Mouse (Mus musculus): Measurements from ENCODE around the gene Ogg1.

The Ogg1 gene

GRCm38 (mm10) chr6:113326533-113327315 is at the start of gene Ogg1:
Gene Ogg1 (plus strand): TSS chr6:113326972.
- in situ Hi-C loops (cut with MboI): loop anchor here (5.0 kb wide), 1 partner anchor 51 kb away; the partner anchor contains the start of genes Arpc4 and Tada3

DNA sequence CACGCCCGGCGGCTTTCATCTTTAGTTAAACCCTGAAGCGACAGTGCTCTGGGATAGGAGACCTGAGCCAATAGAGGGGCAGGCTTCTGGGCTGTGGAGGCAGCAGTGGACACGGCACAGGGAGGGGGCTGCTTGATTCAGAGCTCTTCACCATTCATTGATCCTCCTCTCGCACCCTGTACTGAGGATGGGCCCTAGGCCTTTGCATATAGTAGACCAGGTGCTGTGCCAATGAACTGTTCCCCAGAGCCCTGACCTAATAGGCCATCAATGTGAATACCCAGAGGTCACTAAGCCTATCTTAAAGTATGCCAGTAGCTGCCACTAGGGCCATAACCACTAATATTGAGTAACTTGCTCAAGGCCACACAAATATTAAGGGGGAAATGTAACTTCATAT is 45.1 kb upstream of the Ogg1 start:
- in situ Hi-C loops (cut with MboI): no loop called here

- in situ Hi-C loops (cut with MboI): no loop called here
These were observed 44.5 kb upstream of the Ogg1 start, which contains the start of gene Cpne9 for GRCm38 (mm10) chr6:113282101-113282802. Gene Cpne9 (plus strand): TSS chr6:113282307.

DNA sequence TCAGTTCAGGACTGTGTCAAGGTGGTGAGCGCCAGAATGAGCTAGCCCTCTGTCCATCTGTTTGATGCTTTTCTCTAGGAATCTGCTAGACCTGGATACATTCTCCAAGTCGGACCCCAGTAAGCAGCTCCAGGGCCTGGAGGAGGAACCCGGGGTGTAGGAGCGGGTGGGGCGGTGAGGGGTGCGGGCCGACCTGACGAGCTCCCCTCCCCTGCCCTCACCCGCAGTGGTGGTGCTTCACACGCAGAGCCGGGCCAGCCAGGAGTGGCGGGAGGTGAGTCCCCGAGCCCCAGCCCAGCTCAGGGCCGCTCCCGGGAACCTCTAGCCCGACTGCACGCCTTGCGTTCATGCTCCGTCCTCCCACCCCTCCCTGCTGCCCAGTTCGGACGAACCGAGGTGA is 43.8 kb upstream of the Ogg1 start:
- in situ Hi-C loops (cut with MboI): no loop called here

GRCm38 (mm10) chr6:113283500-113283899 is 43.3 kb upstream of the Ogg1 start:
- in situ Hi-C loops (cut with MboI): no loop called here

DNA sequence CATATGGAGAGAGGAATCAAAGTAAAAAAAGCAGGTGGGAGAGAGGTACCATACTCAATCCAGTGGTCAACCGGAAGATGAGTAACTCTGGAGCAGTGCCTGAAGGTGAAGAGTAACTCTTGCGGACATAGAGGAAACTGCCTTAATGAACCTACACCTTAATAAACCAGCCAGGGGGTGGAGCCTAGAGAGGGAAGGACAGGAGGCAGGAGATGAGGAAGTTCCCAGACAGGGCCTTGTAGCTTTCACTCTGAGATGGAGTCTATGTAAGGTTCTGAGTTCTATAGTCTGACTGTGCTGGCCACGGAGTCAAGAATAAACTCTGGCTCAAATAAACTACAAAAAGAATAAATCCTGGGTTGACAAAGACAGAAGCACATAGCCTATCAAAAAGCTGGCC is 41.8 kb upstream of the Ogg1 start:
- in situ Hi-C loops (cut with MboI): no loop called here

DNA sequence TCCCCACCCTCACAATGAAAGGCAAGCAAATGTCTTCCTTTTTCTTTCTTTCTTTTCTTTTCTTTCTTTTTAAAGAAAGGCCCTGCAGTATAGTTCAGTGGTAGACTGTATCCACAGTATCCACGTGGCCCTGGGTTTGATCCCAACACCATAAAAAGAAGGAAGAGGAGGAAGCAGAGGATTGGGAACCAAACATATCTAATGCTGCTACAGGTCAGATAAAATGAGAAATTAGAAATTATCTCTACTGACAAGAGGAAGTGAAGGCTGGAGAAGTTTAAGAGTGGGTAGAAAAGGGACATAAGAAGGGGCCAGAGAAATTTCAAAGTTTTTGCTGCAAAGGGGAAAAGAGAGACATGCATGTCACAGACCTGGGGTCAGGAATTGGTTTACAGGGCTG is 40.5 kb upstream of the Ogg1 start:
- in situ Hi-C loops (cut with MboI): no loop called here

GRCm38 (mm10) chr6:113287236-113287635 is 39.5 kb upstream of the Ogg1 start:
- in situ Hi-C loops (cut with MboI): no loop called here

- in situ Hi-C loops (cut with MboI): no loop called here
These were observed 37.4 kb upstream of the Ogg1 start for GRCm38 (mm10) chr6:113289346-113289745.

- in situ Hi-C loops (cut with MboI): no loop called here
These were observed 36.4 kb upstream of the Ogg1 start for GRCm38 (mm10) chr6:113290346-113290745.

- in situ Hi-C loops (cut with MboI): no loop called here
These were observed 33.8 kb upstream of the Ogg1 start for GRCm38 (mm10) chr6:113292938-113293337.

DNA sequence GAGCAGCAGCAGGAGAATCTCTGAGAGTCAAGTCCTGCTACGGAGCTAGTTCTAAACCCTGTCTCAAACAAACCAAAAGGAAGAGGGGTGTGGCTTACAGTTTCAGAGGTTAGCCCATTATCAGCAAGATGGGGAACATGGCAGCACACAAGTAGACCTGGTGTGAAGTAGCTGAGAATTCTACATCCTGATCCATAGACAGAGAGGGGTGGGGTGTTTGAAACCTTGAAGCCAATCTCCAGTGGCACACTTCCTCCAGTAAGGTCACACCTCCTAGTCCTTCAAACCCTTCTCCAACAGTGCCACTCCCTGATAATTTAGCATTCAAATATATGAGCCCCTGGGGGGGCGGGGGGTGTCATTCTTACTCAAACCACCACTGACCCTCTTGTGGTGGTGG is 30.7 kb upstream of the Ogg1 start:
- in situ Hi-C loops (cut with MboI): no loop called here

- in situ Hi-C loops (cut with MboI): no loop called here
These were observed 30.1 kb upstream of the Ogg1 start for GRCm38 (mm10) chr6:113296639-113297038.

GRCm38 (mm10) chr6:113301350-113301749 is 25.4 kb upstream of the Ogg1 start:
- in situ Hi-C loops (cut with MboI): no loop called here

DNA sequence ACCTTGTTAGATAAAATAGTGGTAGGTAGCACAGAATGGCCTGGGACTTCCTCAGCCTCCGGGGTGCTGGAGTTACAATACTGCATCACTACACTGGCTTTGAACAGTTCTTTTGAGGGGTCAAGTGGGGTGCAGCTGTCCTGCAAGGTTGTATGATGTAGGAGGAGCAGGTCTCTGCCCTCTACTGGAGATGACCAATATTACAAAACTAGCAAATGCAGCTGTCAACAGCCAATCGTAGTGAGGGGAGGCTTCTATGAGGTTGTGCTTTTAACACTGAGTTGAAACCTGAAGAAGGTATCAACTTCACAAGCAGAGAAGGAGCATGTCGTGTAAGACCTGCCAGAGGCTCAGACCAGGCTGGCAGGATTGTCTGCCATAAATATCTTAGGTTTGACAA is 24.5 kb upstream of the Ogg1 start:
- in situ Hi-C loops (cut with MboI): no loop called here

DNA sequence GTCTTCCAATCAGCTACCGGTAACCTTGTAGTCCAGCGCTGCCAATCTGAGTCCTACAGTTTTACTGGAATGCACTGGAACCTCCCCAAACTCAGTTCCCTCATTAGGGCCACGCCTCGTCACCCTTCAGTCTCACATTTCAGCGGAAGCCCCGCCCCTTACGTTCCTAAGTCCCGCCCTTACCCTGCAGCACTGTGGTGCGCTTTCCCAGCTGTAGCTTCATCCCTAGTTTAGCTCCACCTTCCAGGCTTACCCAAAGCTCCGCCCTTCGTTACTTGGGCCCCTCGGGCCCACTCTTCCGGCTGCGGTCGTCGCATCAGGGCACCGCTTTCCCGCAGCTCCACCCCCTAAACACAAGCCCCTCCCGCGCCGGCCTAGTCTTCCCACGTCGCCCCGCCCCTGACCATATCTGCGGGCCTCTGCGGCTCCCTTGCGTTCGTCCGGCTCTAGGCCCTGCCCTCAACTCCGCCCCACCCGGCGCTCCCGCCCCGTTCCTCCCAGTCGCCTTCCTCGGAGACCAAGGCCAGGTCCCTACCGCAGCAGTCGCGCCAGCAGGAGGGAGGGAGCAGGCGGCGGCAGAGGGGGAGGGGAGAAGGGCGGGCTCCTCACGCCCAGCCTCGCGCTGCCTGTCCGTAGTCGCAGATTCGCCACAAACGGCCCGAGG is 20.3 kb upstream of the Ogg1 start:
- in situ Hi-C loops (cut with MboI): no loop called here

- in situ Hi-C loops (cut with MboI): no loop called here
These were observed 19.8 kb upstream of the Ogg1 start, which contains the start of gene Brpf1 for GRCm38 (mm10) chr6:113306986-113307349. Gene Brpf1 (plus strand): TSS chr6:113307137.

- in situ Hi-C loops (cut with MboI): no loop called here
These were observed 19.2 kb upstream of the Ogg1 start for GRCm38 (mm10) chr6:113307481-113308121.

DNA sequence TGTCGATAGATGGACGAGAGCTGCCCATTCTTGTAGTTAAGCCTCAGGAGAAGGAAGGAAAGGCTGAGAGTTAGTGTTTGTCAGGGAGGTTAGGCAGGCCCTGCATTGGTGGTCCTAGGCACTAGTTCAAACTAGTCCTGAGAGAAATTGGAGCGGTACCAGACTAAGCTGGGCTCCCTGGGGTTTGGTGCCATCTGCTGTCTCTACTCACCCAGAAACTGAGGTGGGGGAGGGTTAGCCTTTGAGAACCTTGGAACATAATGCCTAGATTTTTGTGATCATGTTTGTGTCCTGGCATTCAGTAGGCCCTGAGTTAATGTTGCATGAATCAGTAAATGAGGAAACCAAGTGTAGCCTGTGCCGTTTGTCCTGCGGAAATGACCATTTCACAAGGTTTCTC is 18.6 kb upstream of the Ogg1 start:
- in situ Hi-C loops (cut with MboI): no loop called here

DNA sequence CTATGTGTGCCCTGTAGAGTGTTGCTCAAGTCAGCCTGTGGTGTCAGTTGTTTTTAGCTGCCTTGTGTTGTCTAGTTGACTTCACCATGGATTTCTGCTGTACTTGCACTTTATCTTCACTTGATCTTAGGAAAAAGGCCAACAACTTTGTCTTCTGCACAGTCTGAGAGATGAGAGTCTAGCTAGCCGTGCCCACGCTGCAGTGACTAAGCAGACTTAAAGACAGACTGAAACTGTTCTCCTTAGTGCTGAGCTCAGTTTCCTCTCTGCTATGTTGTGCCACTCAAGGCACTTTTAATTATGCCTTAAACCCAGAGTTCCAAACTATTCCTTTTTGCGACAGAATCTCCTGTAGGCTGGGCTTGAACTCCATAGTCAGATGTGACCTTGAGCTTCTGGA is 10.8 kb upstream of the Ogg1 start:
- in situ Hi-C loops (cut with MboI): no loop called here

DNA sequence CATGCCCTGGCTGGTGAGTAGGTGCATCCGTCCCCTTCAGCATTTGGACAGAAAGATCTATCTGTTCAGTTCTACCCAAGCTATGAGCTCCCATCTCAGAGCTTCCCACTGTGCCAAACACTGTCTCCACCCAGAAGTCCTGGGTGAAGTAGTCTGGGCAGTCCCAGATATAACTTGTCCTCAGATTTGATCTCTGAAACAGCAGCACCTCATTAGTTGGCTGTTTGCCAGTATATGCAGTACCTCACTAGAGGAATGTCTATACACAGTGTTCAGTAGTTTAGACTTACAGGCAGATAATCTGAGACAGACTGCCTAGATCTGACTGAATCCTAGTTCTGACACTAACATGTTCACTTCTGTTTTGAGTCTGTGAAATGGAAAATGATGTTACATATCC is 2.6 kb downstream of the Ogg1 start:
- in situ Hi-C loops (cut with MboI): loop anchor here (5.0 kb wide), 1 partner anchor 48 kb away; the partner anchor contains the start of genes Arpc4 and Tada3

DNA sequence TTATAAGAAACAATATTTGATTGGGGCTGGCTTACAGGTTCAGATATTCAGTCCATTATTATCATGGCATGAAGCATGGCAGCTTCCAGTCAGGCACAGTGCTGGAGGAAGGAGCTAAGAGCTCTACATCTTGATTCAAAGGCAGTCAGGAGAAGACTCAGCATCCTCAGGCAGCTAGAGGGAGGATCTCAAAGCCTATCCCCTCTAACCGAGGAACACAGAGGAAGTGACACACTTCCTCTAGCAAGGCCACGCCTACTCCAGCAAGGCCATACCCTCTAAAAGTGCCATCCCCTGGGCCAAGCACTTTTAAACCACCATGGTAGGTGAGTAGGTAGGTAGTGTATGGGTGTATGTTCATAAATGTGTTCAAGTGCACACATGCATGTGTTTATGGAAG is 3.8 kb downstream of the Ogg1 start:
- in situ Hi-C loops (cut with MboI): no loop called here

Measured in mature B cell (primary cell).